Mouse (Mus musculus) liver, embryonic 13.5 days (tissue): ENCODE measurements around the gene Ncan. TPM values are rescaled to one million over a fixed set of nuclear protein-coding genes. Genes with fewer than 3 reads are reported as not detected.

ENCODE experiments used
- ATAC-seq: fragments of 200-750 bp; cut with Nextera tagmentation; 2 replicates; pipeline ENCODE4 v1.8.0; 2017; ENCODE audit warnings: low read depth, mild to moderate bottlenecking, moderate number of reproducible peaks, moderate library complexity
- DNase-seq: peaks from one replicate; pipeline ENCODE4 v3.0.0; 2022
- H3K27ac ChIP-seq: fragments of 300-500 bp; sonication (generic); 2 replicates; pipeline ENCODE4 v1.5.1; 2015; ENCODE audit warnings: moderate library complexity, mild to moderate bottlenecking, inconsistent platforms
- H3K27me3 ChIP-seq: fragments of 300-500 bp; sonication (generic); 2 replicates; pipeline ENCODE4 v1.6.1; 2015; ENCODE audit warnings: mild to moderate bottlenecking, inconsistent platforms
- H3K36me3 ChIP-seq: fragments of 300-500 bp; sonication (generic); 2 replicates; pipeline ENCODE4 v1.6.1; 2015; ENCODE audit warnings: mild to moderate bottlenecking, inconsistent platforms
- H3K4me1 ChIP-seq: fragments of 300-500 bp; sonication (generic); replicated peaks from 2 replicates; pipeline ENCODE4 v1.6.1; 2015; ENCODE audit warnings: inconsistent platforms
- H3K4me2 ChIP-seq: fragments of 300-500 bp; sonication (generic); 2 replicates; pipeline ENCODE4 v1.6.1; 2015; ENCODE audit warnings: inconsistent platforms, mild to moderate bottlenecking, moderate library complexity
- H3K4me3 ChIP-seq: fragments of 300-500 bp; sonication (generic); replicated peaks from 2 replicates; pipeline ENCODE4 v1.5.1; 2015; ENCODE audit warnings: mild to moderate bottlenecking, inconsistent platforms
- H3K9ac ChIP-seq: fragments of 300-500 bp; sonication (generic); 2 replicates; pipeline ENCODE4 v1.6.1; 2015; ENCODE audit warnings: mild to moderate bottlenecking, inconsistent platforms
- H3K9me3 ChIP-seq: fragments of 300-500 bp; sonication (generic); replicated peaks from 2 replicates; pipeline ENCODE4 v1.6.1; 2016; ENCODE audit warnings: inconsistent platforms
- WGBS: fragments of 180-500 bp; shearing (Covaris S2); methylation state at CpG from one replicate; pipeline ENCODE4 v1.1.7; 2015; ENCODE audit not compliant: insufficient replicate concordance; 5-methylcytosine and 5-hydroxymethylcytosine counted together
- polyA plus RNA-seq: library from polyadenylated mRNA; unstranded; fragments of >200 nt; fragmentation: Nextera tagmentation; extraction: Ambion mirVana; gene quantifications from 2 replicates; pipeline ENCODE4 v1.2.1, GENCODE M21; 2015

Gene Ncan
- polyA plus RNA-seq, 1 experiment from 2014 or later = 0.13 TPM

GRCm38 (mm10) chr8:70147678-70148607 lies 27.3 kb upstream of the Ncan start:
- 61% methylated on average over 7 of the region's 7 CpGs for WGBS
- DNase-seq = no peak
- no peak overlapping the region for H3K9ac ChIP-seq
- peaks cover under 1% of the 10 kb centered on the region; the same call in 1 of the 2 replicates for H3K27me3 ChIP-seq
- H3K4me2 ChIP-seq = no peak overlapping the region
- H3K9me3 ChIP-seq = no peaks in the 10 kb centered on the region
- no peak overlapping the region for H3K4me3 ChIP-seq
- peaks cover 11% of the 10 kb centered on the region for H3K4me1 ChIP-seq
- H3K27ac ChIP-seq = no peak overlapping the region
- H3K36me3 ChIP-seq = peaks cover 37% of the 10 kb centered on the region
- ATAC-seq = no peak

GRCm38 (mm10) chr8:70139981-70140380 lies 19.3 kb upstream of the Ncan start:
- no peak for ATAC-seq
- DNase-seq = no peak
- peak overlapping the region; percentile 83 for H3K9ac ChIP-seq
- peaks cover 47% of the 10 kb centered on the region for H3K36me3 ChIP-seq
- 6% methylated on average over 9 of the region's 9 CpGs for WGBS
- peak overlapping the region; percentile 92 for H3K27ac ChIP-seq
- no peaks in the 10 kb centered on the region for H3K27me3 ChIP-seq
- peak overlapping the region; percentile 79 for H3K4me2 ChIP-seq
- H3K4me1 ChIP-seq = peaks cover 26% of the 10 kb centered on the region
- H3K9me3 ChIP-seq = no peaks in the 10 kb centered on the region
- H3K4me3 ChIP-seq = peak overlapping the region; percentile 87

GRCm38 (mm10) chr8:70139026-70139857 lies 18.6 kb upstream of the Ncan start, which contains the start of the genes Rfxank, Borcs8 and Mef2b:
Gene Rfxank, minus strand, starts transcription at chr8:70139154.
Gene Borcs8, plus strand, starts transcription at chr8:70139499.
Gene Mef2b, plus strand, starts transcription at chr8:70139711.
- H3K27me3 ChIP-seq = no peaks in the 10 kb centered on the region
- H3K9ac ChIP-seq = peak within 1 kb of the TSS; percentile 83
- WGBS = under 1% methylated on average over 46 of the region's 46 CpGs
- peaks cover 47% of the 10 kb centered on the region for H3K36me3 ChIP-seq
- DNase-seq (peak; percentile 98), ATAC-seq (peak; percentile 96)
- peak within 1 kb of the TSS; percentile 79 for H3K4me2 ChIP-seq
- no peaks in the 10 kb centered on the region for H3K9me3 ChIP-seq
- H3K27ac ChIP-seq = peak within 1 kb of the TSS; percentile 92
- peaks cover 33% of the 10 kb centered on the region for H3K4me1 ChIP-seq
- peak within 1 kb of the TSS; percentile 87 for H3K4me3 ChIP-seq

- DNase-seq (no peak), ATAC-seq (no peak)
- H3K4me1 ChIP-seq = peaks cover 47% of the 10 kb centered on the region
- H3K36me3 ChIP-seq = peaks cover 50% of the 10 kb centered on the region
- H3K4me2 ChIP-seq = peak overlapping the region; percentile 79
- peak overlapping the region; percentile 87 for H3K4me3 ChIP-seq
- peak overlapping the region; percentile 80 for H3K9ac ChIP-seq
- WGBS = 71% methylated on average over 4 of the region's 4 CpGs
- no peaks in the 10 kb centered on the region for H3K27me3 ChIP-seq
- H3K27ac ChIP-seq = peak overlapping the region; percentile 84; the same call in 1 of the 2 replicates
- H3K9me3 ChIP-seq = no peaks in the 10 kb centered on the region
These were observed 17.2 kb upstream of the Ncan start for GRCm38 (mm10) chr8:70137890-70138289.

- Histone ChIP-seq H3K4me1 (peaks cover 60% of the 10 kb centered on the region), H3K9ac (no peak overlapping the region), H3K27me3 (no peaks in the 10 kb centered on the region), H3K4me2 (no peak overlapping the region), H3K36me3 (peaks cover 46% of the 10 kb centered on the region), H3K9me3 (no peaks in the 10 kb centered on the region), H3K4me3 (no peak overlapping the region), H3K27ac (no peak overlapping the region)
- ATAC-seq = no peak
- WGBS = 77% methylated on average over 4 of the region's 4 CpGs
- DNase-seq = no peak
These were observed 15.9 kb upstream of the Ncan start for GRCm38 (mm10) chr8:70136591-70136990.

- peak; percentile 19 for DNase-seq
- Histone ChIP-seq H3K27ac (no peak overlapping the region), H3K9me3 (no peaks in the 10 kb centered on the region), H3K27me3 (no peaks in the 10 kb centered on the region), H3K36me3 (peaks cover 46% of the 10 kb centered on the region), H3K4me3 (no peak overlapping the region), H3K4me1 (peaks cover 60% of the 10 kb centered on the region), H3K4me2 (no peak overlapping the region), H3K9ac (no peak overlapping the region)
- ATAC-seq = no peak
- WGBS = 82% methylated on average over 9 of the region's 9 CpGs
These were observed 14.3 kb upstream of the Ncan start for GRCm38 (mm10) chr8:70134931-70135330.

GRCm38 (mm10) chr8:70134086-70134485 lies 13.4 kb upstream of the Ncan start:
- Histone ChIP-seq H3K27ac (no peak overlapping the region), H3K4me2 (no peak overlapping the region), H3K36me3 (peaks cover 46% of the 10 kb centered on the region), H3K9ac (no peak overlapping the region), H3K4me1 (peaks cover 67% of the 10 kb centered on the region), H3K27me3 (no peaks in the 10 kb centered on the region), H3K4me3 (no peak overlapping the region), H3K9me3 (no peaks in the 10 kb centered on the region)
- no peak for ATAC-seq
- WGBS = 92% methylated on average over 5 of the region's 5 CpGs
- no peak for DNase-seq

- peak; percentile 84 for ATAC-seq
- DNase-seq = peak; percentile 82
- Histone ChIP-seq H3K27me3 (no peaks in the 10 kb centered on the region), H3K9me3 (no peaks in the 10 kb centered on the region), H3K27ac (peak within 1 kb of the TSS; percentile 50), H3K4me2 (peak within 1 kb of the TSS; percentile 82), H3K4me3 (peak within 1 kb of the TSS; percentile 78), H3K9ac (peak within 1 kb of the TSS; percentile 77), H3K4me1 (peaks cover 54% of the 10 kb centered on the region), H3K36me3 (peaks cover 42% of the 10 kb centered on the region)
- WGBS = under 1% methylated on average over 37 of the region's 37 CpGs
These were observed 10.7 kb upstream of the Ncan start, which contains the start of gene Nr2c2ap for GRCm38 (mm10) chr8:70131166-70131883. Gene Nr2c2ap, plus strand, starts transcription at chr8:70131333.

GRCm38 (mm10) chr8:70130066-70130465 lies 9.4 kb upstream of the Ncan start:
- Histone ChIP-seq H3K4me3 (no peak overlapping the region), H3K9me3 (no peaks in the 10 kb centered on the region), H3K36me3 (peaks cover 29% of the 10 kb centered on the region), H3K27ac (no peak overlapping the region), H3K9ac (no peak overlapping the region), H3K27me3 (peaks cover 8% of the 10 kb centered on the region; the same call in 1 of the 2 replicates), H3K4me1 (peaks cover 53% of the 10 kb centered on the region), H3K4me2 (no peak overlapping the region)
- no peak for ATAC-seq
- no peak for DNase-seq
- 76% methylated on average over 3 of the region's 3 CpGs for WGBS

GRCm38 (mm10) chr8:70129309-70129952 lies 8.8 kb upstream of the Ncan start:
- Histone ChIP-seq H3K4me2 (no peak overlapping the region), H3K27ac (no peak overlapping the region), H3K36me3 (peaks cover 23% of the 10 kb centered on the region), H3K9ac (no peak overlapping the region), H3K4me1 (peaks cover 47% of the 10 kb centered on the region), H3K9me3 (no peaks in the 10 kb centered on the region), H3K4me3 (no peak overlapping the region), H3K27me3 (peaks cover 13% of the 10 kb centered on the region)
- DNase-seq = no peak
- 67% methylated on average over 9 of the region's 9 CpGs for WGBS
- no peak for ATAC-seq
